Mouse (Mus musculus): ENCODE data around the gene Gm5640. TPM values are rescaled to one million over a fixed set of nuclear protein-coding genes. Genes with fewer than 3 reads are reported as not detected.
"Not testable (repeated sequence)": the region's sequence is repeated elsewhere in the genome, so short reads cannot be mapped to it uniquely, and the experiment has no call there.

The Gm5640 gene
- total RNA-seq (2021): under 1 TPM; 0.24 to 0.33 TPM

DNA sequence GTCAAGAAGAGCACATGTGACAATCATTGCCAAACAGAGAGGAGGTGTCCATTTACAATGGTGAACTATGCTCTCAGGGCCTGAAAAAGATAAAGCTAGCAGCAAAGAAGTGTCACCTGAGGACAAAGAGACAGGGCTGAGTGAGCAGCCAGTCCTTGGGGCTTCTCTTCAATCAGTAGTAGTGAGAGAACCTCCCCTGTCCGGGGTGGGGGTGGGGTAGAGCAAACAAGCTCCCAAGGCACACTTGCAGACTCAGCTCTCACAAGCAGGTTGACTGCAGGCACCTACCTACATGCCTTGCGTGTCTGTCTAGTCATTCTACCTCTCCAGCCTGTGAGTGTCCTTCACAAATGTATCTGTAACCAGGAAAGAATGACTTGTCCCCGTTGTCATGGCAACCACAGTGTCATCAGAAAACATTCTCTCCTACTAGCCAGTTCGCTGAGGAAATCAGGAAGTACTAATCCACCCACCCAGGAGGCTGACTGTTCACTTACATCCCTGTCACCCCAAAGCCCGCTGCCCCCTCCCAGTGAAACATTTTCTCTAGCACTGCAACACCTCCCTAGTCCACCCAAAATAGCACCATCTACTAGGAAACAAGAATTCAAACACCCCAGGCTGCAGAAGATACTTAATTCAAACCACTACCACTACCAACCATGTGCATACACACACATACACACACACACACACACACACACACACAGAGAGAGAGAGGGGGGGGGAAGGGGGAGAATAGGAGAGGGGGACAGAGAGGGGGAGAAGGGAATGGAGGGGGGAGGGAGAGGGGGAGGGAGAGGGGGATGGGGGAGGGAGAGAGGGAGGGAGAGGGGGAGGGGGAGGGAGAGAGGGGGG, at the start of gene Gm5640:
Gm5640 (minus strand) TSS at position 170 of the 858 bp plus-strand sequence.
- intact Hi-C loops (cut with DNase I); DNase-seq: not testable (repeated sequence)

DNA sequence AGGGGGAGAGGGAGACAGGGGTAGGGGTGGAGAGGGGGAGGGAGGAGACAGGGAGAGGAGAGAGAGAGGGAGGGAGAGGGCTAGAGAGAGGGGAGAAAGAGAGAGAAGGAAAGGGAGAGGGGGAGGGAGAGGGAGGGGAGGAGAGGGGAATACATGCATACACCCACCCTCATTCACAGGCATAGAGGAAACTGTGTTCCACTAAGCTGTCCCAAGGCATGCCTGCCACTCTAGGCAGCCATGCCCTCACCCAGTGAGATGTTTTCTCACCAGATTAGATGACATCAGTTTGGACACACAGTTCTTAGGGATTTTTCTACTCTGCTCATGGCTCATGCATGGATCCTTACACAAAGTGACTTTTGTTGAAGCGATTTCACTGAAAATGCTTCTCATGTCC, 958 bp upstream of the Gm5640 start:
- DNase-seq; intact Hi-C loops (cut with DNase I): not testable (repeated sequence)

DNA sequence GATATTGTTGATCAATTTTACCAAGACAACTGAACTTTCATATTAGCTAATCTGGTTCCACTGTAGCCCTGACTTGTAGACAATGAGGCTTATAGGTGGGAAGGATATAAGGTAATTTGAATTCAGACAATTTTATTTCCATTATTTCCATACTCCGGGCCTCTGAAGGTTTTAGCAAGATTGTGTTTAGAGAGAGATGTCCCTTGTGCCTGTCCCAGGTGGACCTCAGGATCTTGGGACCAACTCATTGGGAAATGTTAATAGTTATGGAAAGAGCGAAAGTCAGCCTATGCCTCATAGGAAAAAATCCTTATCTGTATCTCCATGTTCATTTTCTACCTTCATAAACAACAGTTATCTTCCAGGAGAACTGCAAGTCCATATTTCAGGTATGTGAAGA, 53.1 kb downstream of the Gm5640 start, which contains the start of gene Olfr1325:
Olfr1325 (plus strand) TSS at position 301 of the 400 bp plus-strand sequence.
- no peak for DNase-seq
- intact Hi-C loops (cut with DNase I): no loop called here

Other genes with a start within 250 kb of the Gm5640 start
- gene G6pdx, start 216.4 kb downstream of the Gm5640 start, total RNA-seq (2021): 1 to 10 TPM; 6.8 to 7.1 TPM
- gene Gm6880, start 164.2 kb downstream of the Gm5640 start, total RNA-seq (2021): not detected
- gene Olfr1326-ps1, start 70.7 kb downstream of the Gm5640 start, total RNA-seq (2021): not detected
- not detected for gene Olfr1325, start 53.0 kb downstream of the Gm5640 start, total RNA-seq (2021)
- gene Gm6890, start 95.3 kb upstream of the Gm5640 start, total RNA-seq (2021): not detected
- not detected for gene Gm5936, start 191.6 kb upstream of the Gm5640 start, total RNA-seq (2021)